Mouse (Mus musculus) CH12.LX (cell line): ENCODE measurements around the gene Trappc2l. TPM values are rescaled to one million over a fixed set of nuclear protein-coding genes. Genes with fewer than 3 reads are reported as not detected.

ENCODE experiments used
- DNase-seq: peaks from one replicate; pipeline ENCODE4 v3.0.0-alpha.2; 2013; ENCODE audit errors: extremely low read depth
- H3K27ac ChIP-seq: 2 replicates; pipeline ENCODE4 v1.5.1; 2012; ENCODE audit warnings: low read depth, mild to moderate bottlenecking, control low read depth, moderate library complexity; ENCODE audit not compliant: insufficient read depth
- H3K27me3 ChIP-seq: replicated peaks from 2 replicates; pipeline ENCODE3; 2012; ENCODE audit warnings: inconsistent platforms
- H3K36me3 ChIP-seq, 2 experiments: replicated peaks in 1 of 2; 2 replicates each; pipeline versions ENCODE3 to v1.6.1; 2012; ENCODE audit warnings: inconsistent platforms in 1 of 2, low read length in 1 of 2, mild to moderate bottlenecking in 1 of 2, mixed read lengths in 1 of 2, moderate library complexity in 1 of 2; ENCODE audit not compliant: control insufficient read depth in 1 of 2, insufficient read depth in 1 of 2
- H3K4me1 ChIP-seq, 2 experiments: 2 replicates each; pipeline ENCODE4 v1.6.1; 2012; ENCODE audit warnings: inconsistent platforms in 1 of 2, moderate library complexity in 1 of 2; ENCODE audit not compliant: insufficient read depth in 2 of 2, control insufficient read depth in 1 of 2
- H3K4me2 ChIP-seq: 2 replicates; pipeline ENCODE4 v1.6.1; 2012; ENCODE audit warnings: low read depth, mild to moderate bottlenecking, control low read depth; ENCODE audit not compliant: poor library complexity, insufficient read depth, severe bottlenecking
- H3K4me3 ChIP-seq, 3 experiments: fragments of 150-350 bp in 1 of 3; sonication (generic) in 1 of 3; replicated peaks in 1 of 3; 2 replicates each; pipeline versions ENCODE3 to v1.5.1; 2011 to 2012; ENCODE audit warnings: low read depth in 2 of 3, low read length in 2 of 3, mild to moderate bottlenecking in 2 of 3, moderate library complexity in 2 of 3, control low read depth in 1 of 3, improper control_type of control experiment in 1 of 3, inconsistent platforms in 1 of 3, mixed read lengths in 1 of 3; ENCODE audit not compliant: poor library complexity in 1 of 3
- H3K79me2 ChIP-seq: replicated peaks from 2 replicates; pipeline ENCODE4 v1.6.1; 2012; ENCODE audit warnings: mild to moderate bottlenecking, moderate library complexity; ENCODE audit not compliant: control insufficient read depth, poor library complexity, insufficient read depth, severe bottlenecking; ENCODE audit errors: extremely low read depth
- H3K9ac ChIP-seq: 2 replicates; pipeline ENCODE4 v1.6.1; 2012; ENCODE audit warnings: low read depth, mild to moderate bottlenecking, control low read depth, moderate library complexity; ENCODE audit not compliant: insufficient read depth
- H3K9me3 ChIP-seq: replicated peaks from 2 replicates; pipeline ENCODE3; 2012; ENCODE audit warnings: low read length, inconsistent platforms, mixed read lengths
- BHLHE40 ChIP-seq: IDR thresholded peaks from 2 replicates; pipeline ENCODE4 v1.6.1; 2011; ENCODE audit warnings: mild to moderate bottlenecking, low read depth, low read length, improper control_type of control experiment
- CTCF ChIP-seq, 2 experiments: IDR thresholded peaks in 1 of 2; conservative IDR thresholded peaks in 1 of 2; 2 replicates each; pipeline ENCODE4 v1.5.1; 2011 to 2012; ENCODE audit warnings: low read depth in 2 of 2, low read length in 2 of 2, improper control_type of control experiment in 1 of 2, inconsistent platforms in 1 of 2, mild to moderate bottlenecking in 1 of 2, moderate library complexity in 1 of 2
- ELF1 ChIP-seq: IDR thresholded peaks from 2 replicates; pipeline ENCODE4 v1.6.1; 2014; ENCODE audit warnings: low read depth, mild to moderate bottlenecking, inconsistent platforms, low read length, improper control_type of control experiment
- EP300 ChIP-seq: IDR thresholded peaks from 2 replicates; pipeline ENCODE4 v1.6.1; 2011; ENCODE audit warnings: low read length, improper control_type of control experiment
- GABPA ChIP-seq: IDR thresholded peaks from 2 replicates; pipeline ENCODE4 v1.6.1; 2012; ENCODE audit warnings: low read depth, low read length, improper control_type of control experiment, inconsistent platforms; ENCODE audit not compliant: insufficient replicate concordance
- HCFC1 ChIP-seq: IDR thresholded peaks from 2 replicates; pipeline ENCODE4 v1.6.1; 2012; ENCODE audit warnings: low read depth, mild to moderate bottlenecking, inconsistent platforms, low read length, improper control_type of control experiment
- JUND ChIP-seq: conservative IDR thresholded peaks from 2 replicates; pipeline ENCODE4 v1.6.1; 2011; ENCODE audit warnings: low read depth, low read length, improper control_type of control experiment
- MAX ChIP-seq: IDR thresholded peaks from 2 replicates; pipeline ENCODE4 v1.6.1; 2011; ENCODE audit warnings: low read length, improper control_type of control experiment
- MEF2A ChIP-seq: IDR thresholded peaks from 2 replicates; pipeline ENCODE4 v1.6.1; 2014; ENCODE audit warnings: low read depth, mild to moderate bottlenecking, inconsistent platforms, low read length, improper control_type of control experiment, borderline replicate concordance
- MXI1 ChIP-seq: IDR thresholded peaks from 2 replicates; pipeline ENCODE4 v1.6.1; 2011; ENCODE audit warnings: mild to moderate bottlenecking, low read depth, low read length, improper control_type of control experiment
- POLR2A ChIP-seq: IDR thresholded peaks from 2 replicates; pipeline ENCODE4 v1.6.1; 2011; ENCODE audit warnings: low read depth, mild to moderate bottlenecking, improper control_type of control experiment, low read length
- RCOR1 ChIP-seq: conservative IDR thresholded peaks from 2 replicates; pipeline ENCODE4 v1.6.1; 2012; ENCODE audit warnings: low read depth, mild to moderate bottlenecking, inconsistent platforms, low read length, improper control_type of control experiment
- SIN3A ChIP-seq: IDR thresholded peaks from 2 replicates; pipeline ENCODE4 v1.6.1; 2012; ENCODE audit warnings: low read length, improper control_type of control experiment, inconsistent platforms
- SMC3 ChIP-seq: IDR thresholded peaks from 2 replicates; pipeline ENCODE4 v1.6.1; 2011; ENCODE audit warnings: low read depth, low read length, improper control_type of control experiment
- TBP ChIP-seq: conservative IDR thresholded peaks from 2 replicates; pipeline ENCODE4 v1.6.1; 2011; ENCODE audit warnings: low read depth, low read length, improper control_type of control experiment
- TCF12 ChIP-seq: IDR thresholded peaks from 2 replicates; pipeline ENCODE4 v1.6.1; 2014; ENCODE audit warnings: low read depth, mild to moderate bottlenecking, inconsistent platforms, low read length, improper control_type of control experiment
- UBTF ChIP-seq: IDR thresholded peaks from 2 replicates; pipeline ENCODE4 v1.6.1; 2012; ENCODE audit warnings: low read depth, mild to moderate bottlenecking, inconsistent platforms, low read length, improper control_type of control experiment, moderate library complexity
- USF1 ChIP-seq: IDR thresholded peaks from 2 replicates; pipeline ENCODE4 v1.6.1; 2014; ENCODE audit warnings: low read depth, mild to moderate bottlenecking, inconsistent platforms, low read length, improper control_type of control experiment
- USF2 ChIP-seq: conservative IDR thresholded peaks from 2 replicates; pipeline ENCODE4 v1.6.1; 2011; ENCODE audit warnings: low read depth, low read length, improper control_type of control experiment
- ZMIZ1 ChIP-seq: IDR thresholded peaks from 2 replicates; pipeline ENCODE4 v1.6.1; 2012; ENCODE audit warnings: low read depth, mild to moderate bottlenecking, inconsistent platforms, low read length, improper control_type of control experiment
- ZNF384 ChIP-seq: IDR thresholded peaks from 2 replicates; pipeline ENCODE4 v1.6.1; 2012; ENCODE audit warnings: low read depth, low read length, improper control_type of control experiment, inconsistent platforms
- dilution Hi-C: fragments of 300-500 bp; cut with MboI; formaldehyde crosslinking; loops from 2 replicates; pipeline ENCODE4 v1.14.3; 2020; ENCODE audit warnings: low sequenced_read_pairs; ENCODE audit not compliant: extremely low pct_unique_long_range_greater_than_20kb, extremely low pct_ligation_motif_present
- in situ Hi-C: fragments of 300-500 bp; cut with MboI; formaldehyde crosslinking; loops from 3 replicates; pipeline ENCODE4 v1.14.3; 2019; ENCODE audit warnings: low sequenced_read_pairs, low pct_ligation_motif_present, low pct_unique_long_range_greater_than_20kb, mixed read lengths
- polyA plus RNA-seq: library from polyadenylated mRNA; unstranded; fragments of >175 nt; gene quantifications from 2 replicates; pipeline ENCODE4 v1.2.1, GENCODE M21; 2012; ENCODE audit warnings: low read depth; ENCODE audit not compliant: insufficient read length
- total RNA-seq, 2 experiments: library from RNA; depleted of rRNA; stranded (reverse); fragments of 300-350 nt in 1 of 2; fragments of >200 nt in 1 of 2; gene quantifications; 2 replicates each; pipeline ENCODE4 v1.2.3; 2012 to 2014

Trappc2l gene
- total and polyA plus RNA-seq, 3 experiments = 15.7 to 67.0 (median 36.0) TPM

DNA sequence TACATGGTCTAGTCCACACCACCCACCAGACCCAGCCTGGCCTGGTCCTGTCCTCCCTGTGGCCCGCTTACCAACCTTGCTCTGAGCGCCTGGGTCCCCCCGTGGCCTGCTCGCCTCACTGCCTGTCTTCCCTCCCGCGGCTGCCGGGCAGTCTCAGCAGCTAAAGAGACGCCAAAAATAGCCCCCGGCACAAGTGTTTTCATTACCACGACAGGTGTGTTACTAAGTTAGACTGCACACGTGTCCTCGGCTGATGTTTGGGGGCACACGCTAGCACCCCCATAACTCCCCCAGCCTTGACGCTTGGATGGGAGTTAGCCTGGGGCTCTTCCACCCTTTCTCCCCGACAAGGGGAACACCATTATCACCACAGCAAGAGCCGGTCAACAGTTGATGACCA lies 34.9 kb downstream of the Trappc2l start:
- in situ Hi-C loops = no loop called here
- dilution Hi-C loops = no loop called here
- peaks cover 77 to 98% of the 10 kb centered on the region in 2 experiments for H3K36me3 ChIP-seq
- no peak overlapping the region for H3K4me3 ChIP-seq
- H3K9me3 ChIP-seq = no peaks in the 10 kb centered on the region
- no peak overlapping the region for H3K4me2 ChIP-seq
- no peaks in the 10 kb centered on the region for H3K79me2 ChIP-seq
- no peak for TF ChIP-seq TCF12
- TF ChIP-seq MEF2A = peak; percentile 50; the same call in 1 of the 2 replicates
- peak; percentile 27; the same call in 1 of the 2 replicates for TF ChIP-seq BHLHE40
- DNase-seq = no peak
- H3K9ac ChIP-seq = no peak overlapping the region
- no peaks in the 10 kb centered on the region for H3K27me3 ChIP-seq
- no peak overlapping the region for H3K27ac ChIP-seq
- H3K4me1 ChIP-seq = peaks cover 0 to 27% of the 10 kb centered on the region in 2 experiments; a peak in 2 of 4 replicates

DNA sequence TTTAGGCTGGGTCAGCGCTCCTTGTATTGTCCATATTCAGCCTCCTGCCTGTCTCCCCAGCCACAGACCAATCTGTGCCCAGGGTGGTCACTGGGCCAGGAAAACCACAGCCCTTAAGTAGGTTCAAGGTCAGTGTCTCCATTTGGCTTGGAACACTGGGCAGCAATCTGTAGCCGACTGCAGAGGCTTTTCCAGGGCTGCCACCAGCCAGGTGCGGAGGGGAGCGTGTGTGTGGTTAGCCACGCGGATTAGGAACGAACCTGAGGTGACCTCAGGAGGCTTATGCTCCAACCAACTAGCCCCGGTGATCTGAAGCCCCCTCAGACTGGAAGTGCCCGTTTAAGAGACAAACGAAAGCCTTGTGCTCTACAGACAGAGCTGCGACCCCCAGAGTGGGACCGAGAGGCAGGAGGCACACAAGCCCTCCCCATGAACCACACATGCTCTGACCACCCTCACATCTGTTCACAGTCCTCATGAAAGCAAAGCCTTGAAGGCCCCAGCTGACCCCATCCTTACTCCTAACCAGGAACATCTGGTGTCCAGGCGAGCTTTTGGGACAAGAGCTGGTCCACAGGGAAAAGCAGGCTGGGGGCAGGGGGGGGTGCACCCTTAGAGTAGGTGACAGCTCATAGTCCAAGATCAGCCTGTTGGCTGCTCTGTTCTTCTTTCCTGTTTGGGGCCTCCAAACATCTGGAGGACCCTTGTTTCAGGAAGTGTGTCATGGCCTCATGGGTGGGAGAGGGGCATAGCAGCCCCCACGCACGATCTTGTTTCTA lies 36.9 kb downstream of the Trappc2l start:
- in situ Hi-C loops (no loop called here), dilution Hi-C loops (no loop called here)
- no peak overlapping the region for H3K27ac ChIP-seq
- TF ChIP-seq CTCF (conservative IDR thresholded peaks at IDR 0.05 in 1 of 2, IDR thresholded peaks at IDR 0.05 in 1 of 2; ENCODE audit: low read depth in 2 of 2, low read length in 2 of 2) (no peak), ZNF384 (no peak), MXI1 (no peak), POLR2A (no peak), BHLHE40 (no peak), USF2 (no peak), ZMIZ1 (no peak), TCF12 (no peak), TBP (no peak), JUND (no peak)
- H3K79me2 ChIP-seq = no peaks in the 10 kb centered on the region; the same call in 1 of the 2 replicates
- H3K9ac ChIP-seq = no peak overlapping the region
- no peak for DNase-seq
- peaks cover 7 to 45% of the 10 kb centered on the region in 2 experiments for H3K4me1 ChIP-seq
- no peak overlapping the region for H3K4me2 ChIP-seq
- peaks cover 68 to 98% of the 10 kb centered on the region in 2 experiments for H3K36me3 ChIP-seq
- H3K4me3 ChIP-seq = no peak overlapping the region
- no peaks in the 10 kb centered on the region for H3K9me3 ChIP-seq
- H3K27me3 ChIP-seq = no peaks in the 10 kb centered on the region

DNA sequence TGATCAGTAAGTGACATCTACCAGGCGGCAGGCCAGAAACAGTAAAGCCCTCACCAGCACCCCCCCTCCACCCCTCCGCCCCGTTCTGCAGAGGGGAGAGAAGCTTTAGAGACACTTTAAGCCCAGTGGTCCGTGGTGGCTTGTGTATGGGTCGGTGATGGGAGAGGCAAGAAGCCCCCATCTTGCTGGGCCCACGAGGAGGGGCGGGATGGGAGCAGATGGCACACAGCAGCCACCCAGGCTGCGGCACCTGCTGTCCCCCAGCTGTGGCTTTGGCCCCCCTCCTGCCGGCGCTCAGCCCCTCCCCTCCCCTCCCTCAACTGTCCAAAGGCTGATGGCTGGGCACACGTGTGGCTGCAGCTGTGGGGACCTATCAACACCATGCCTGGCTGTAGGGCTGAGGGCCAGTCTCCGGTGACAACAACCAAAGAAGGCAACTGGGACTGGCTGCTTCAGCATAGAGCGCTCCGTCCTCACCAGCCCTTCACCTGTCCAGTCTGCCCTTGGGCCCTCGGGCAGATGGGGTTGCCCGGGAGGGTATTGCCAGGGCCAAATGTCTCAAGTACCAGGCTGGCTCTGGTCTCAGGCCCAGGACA lies 40.0 kb downstream of the Trappc2l start:
- no peak overlapping the region for H3K4me3 ChIP-seq
- DNase-seq = no peak
- in situ Hi-C loops = no loop called here
- peaks cover 11 to 54% of the 10 kb centered on the region in 2 experiments for H3K4me1 ChIP-seq
- H3K27me3 ChIP-seq = no peaks in the 10 kb centered on the region
- no peak overlapping the region for H3K4me2 ChIP-seq
- H3K27ac ChIP-seq = no peak overlapping the region
- no peaks in the 10 kb centered on the region; the same call in 1 of the 2 replicates for H3K79me2 ChIP-seq
- H3K36me3 ChIP-seq = peaks cover 45 to 98% of the 10 kb centered on the region in 2 experiments
- H3K9me3 ChIP-seq = no peaks in the 10 kb centered on the region
- no peak overlapping the region for H3K9ac ChIP-seq
- no peak for TF ChIP-seq MXI1
- TF ChIP-seq USF1 = no peak
- no peak for TF ChIP-seq ZNF384
- TF ChIP-seq SMC3 = no peak
- TF ChIP-seq EP300 = no peak
- no peak for TF ChIP-seq ELF1
- no peak for TF ChIP-seq SIN3A
- no peak for TF ChIP-seq ZMIZ1
- TF ChIP-seq UBTF = no peak
- TF ChIP-seq HCFC1 = no peak
- no peak for TF ChIP-seq RCOR1
- no peak for TF ChIP-seq GABPA
- TF ChIP-seq MAX = no peak
- TF ChIP-seq, all 38 proteins: peak for 0
- dilution Hi-C loops = no loop called here
